Mouse (Mus musculus): ENCODE measurements around the gene Gsk3b.
"Not testable (repeated sequence)": the region's sequence is repeated elsewhere in the genome, so short reads cannot be mapped to it uniquely, and the experiment has no call there.

The Gsk3b gene

GRCm38 (mm10) chr16:38100569-38100968 is 11.8 kb downstream of the Gsk3b start:
- DNase-seq (ENCODE audit: low read depth, low spot score) = no peak

GRCm38 (mm10) chr16:38105453-38105852 is 16.7 kb downstream of the Gsk3b start:
- no peak for DNase-seq (ENCODE audit: low read depth, low spot score)

GRCm38 (mm10) chr16:38106542-38106941 is 17.7 kb downstream of the Gsk3b start:
- peak; percentile 67 for DNase-seq (ENCODE audit: low read depth, low spot score)

- no peak for DNase-seq (ENCODE audit: low read depth, low spot score)
These were observed 21.2 kb downstream of the Gsk3b start for GRCm38 (mm10) chr16:38110001-38110400.

GRCm38 (mm10) chr16:38110575-38110974 is 21.8 kb downstream of the Gsk3b start:
- DNase-seq (ENCODE audit: low read depth, low spot score) = no peak

- no peak for DNase-seq (ENCODE audit: low read depth, low spot score)
These were observed 25.3 kb downstream of the Gsk3b start for GRCm38 (mm10) chr16:38114074-38114473.

- DNase-seq (ENCODE audit: low read depth, low spot score) = not testable (repeated sequence)
These were observed 29.1 kb downstream of the Gsk3b start for GRCm38 (mm10) chr16:38117909-38118308.

- DNase-seq (ENCODE audit: low read depth, low spot score) = no peak
These were observed 29.9 kb downstream of the Gsk3b start for GRCm38 (mm10) chr16:38118723-38119122.

GRCm38 (mm10) chr16:38119286-38119685 is 30.5 kb downstream of the Gsk3b start:
- DNase-seq (ENCODE audit: low read depth, low spot score) = no peak

GRCm38 (mm10) chr16:38129171-38129570 is 40.4 kb downstream of the Gsk3b start:
- DNase-seq (ENCODE audit: low read depth, low spot score) = no peak

- DNase-seq (ENCODE audit: low read depth, low spot score) = no peak
These were observed 42.2 kb downstream of the Gsk3b start for GRCm38 (mm10) chr16:38131041-38131440.

GRCm38 (mm10) chr16:38131756-38132155 is 43.0 kb downstream of the Gsk3b start:
- DNase-seq (ENCODE audit: low read depth, low spot score) = peak; percentile 26

GRCm38 (mm10) chr16:38132210-38132609 is 43.4 kb downstream of the Gsk3b start:
- no peak for DNase-seq (ENCODE audit: low read depth, low spot score)

- DNase-seq (ENCODE audit: low read depth, low spot score) = peak; percentile 21
These were observed 48.5 kb downstream of the Gsk3b start for GRCm38 (mm10) chr16:38137296-38137695.

GRCm38 (mm10) chr16:38144898-38145297 is 56.1 kb downstream of the Gsk3b start:
- no peak for DNase-seq (ENCODE audit: low read depth, low spot score)

- DNase-seq (ENCODE audit: low read depth, low spot score) = no peak
These were observed 61.8 kb downstream of the Gsk3b start for GRCm38 (mm10) chr16:38150555-38150954.

GRCm38 (mm10) chr16:38157854-38158622 is 69.2 kb downstream of the Gsk3b start:
- peak; percentile 5 for DNase-seq (ENCODE audit: low read depth, low spot score)

GRCm38 (mm10) chr16:38162019-38162418 is 73.2 kb downstream of the Gsk3b start:
- no peak for DNase-seq (ENCODE audit: low read depth, low spot score)

GRCm38 (mm10) chr16:38164811-38165591 is 76.2 kb downstream of the Gsk3b start:
- DNase-seq (ENCODE audit: low read depth, low spot score) = no peak

GRCm38 (mm10) chr16:38168971-38169370 is 80.2 kb downstream of the Gsk3b start:
- DNase-seq (ENCODE audit: low read depth, low spot score) = no peak

GRCm38 (mm10) chr16:38179150-38179549 is 90.3 kb downstream of the Gsk3b start:
- no peak for DNase-seq (ENCODE audit: low read depth, low spot score)

GRCm38 (mm10) chr16:38181421-38181820 is 92.6 kb downstream of the Gsk3b start:
- DNase-seq (ENCODE audit: low read depth, low spot score) = no peak
